Mouse (Mus musculus) E14TG2a.4 (cell line): Measurements from ENCODE around the gene Slc12a3.

Experiments
- CTCF ChIP-seq: conservative IDR thresholded peaks from 2 replicates; pipeline ENCODE4 v1.5.1; 2014; ENCODE audit warnings: low read length
- NANOG ChIP-seq: IDR thresholded peaks from 2 replicates; pipeline ENCODE4 v1.6.1; 2014; ENCODE audit warnings: borderline replicate concordance, low read length, mixed read lengths
- POU5F1 ChIP-seq: IDR thresholded peaks from 2 replicates; pipeline ENCODE4 v1.6.1; 2014; ENCODE audit warnings: low read length, borderline replicate concordance

- TF ChIP-seq CTCF, result no peak
- TF ChIP-seq NANOG, result no peak
- TF ChIP-seq POU5F1, result no peak
Observed at GRCm38 (mm10) chr8:94409523-94409922, 80.5 kb downstream of the Slc12a3 start.
